Mouse (Mus musculus): ENCODE results near the gene Arx. TPM values are rescaled to one million over a fixed set of nuclear protein-coding genes. Genes with fewer than 3 reads are reported as not detected.

The Arx gene
- total RNA-seq, 2 experiments from 2014 or later = not detected

GRCm38 (mm10) chrX:93319979-93320378 is 33.7 kb downstream of the Arx start:
- ATAC-seq (replicated peaks; ENCODE audit: poor library complexity, severe bottlenecking) = no peak

DNA sequence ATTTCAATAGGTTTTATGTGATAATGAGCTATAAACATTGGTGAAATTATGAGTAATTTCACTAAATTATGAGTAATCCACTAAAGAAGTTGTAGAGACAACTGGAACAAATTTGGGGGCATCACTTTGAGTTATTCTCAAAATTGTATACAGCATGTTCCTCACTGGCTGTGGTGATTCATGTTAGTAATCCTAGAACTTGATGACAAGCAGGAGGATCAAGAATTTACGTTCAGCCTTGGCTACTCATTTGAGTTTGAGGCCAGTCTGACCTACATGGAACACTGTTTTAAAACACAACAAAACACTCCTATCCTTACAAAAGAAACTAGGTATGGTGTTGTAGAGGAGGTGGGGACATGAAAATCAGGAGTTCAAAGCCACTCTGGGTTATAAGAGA is 35.1 kb downstream of the Arx start:
- no peak for ATAC-seq (replicated peaks; ENCODE audit: poor library complexity, severe bottlenecking)

Measured in granulocyte monocyte progenitor cell, adult 5-6 weeks (primary cell).